50 mouse cellular contexts compared by ENCODE assay signal in the genomic region with DNA sequence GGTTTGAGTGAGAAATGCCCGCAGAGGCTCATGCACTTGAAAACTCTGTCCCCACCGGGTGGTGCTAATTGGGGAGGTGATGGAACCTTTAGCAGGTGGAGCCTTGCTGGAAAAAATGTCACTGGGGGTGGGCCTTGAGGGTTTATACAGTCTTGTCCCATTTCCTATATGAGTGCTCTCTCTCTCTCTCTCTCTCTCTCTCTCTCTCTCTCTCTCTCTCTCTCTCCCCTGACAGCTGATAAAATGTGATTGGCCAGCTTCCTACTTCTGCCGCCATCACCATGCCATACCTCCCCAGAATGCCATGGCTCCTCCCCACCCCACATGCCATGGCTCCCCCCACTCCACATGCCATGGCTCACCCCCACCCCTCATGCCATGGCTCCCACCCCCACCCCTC. TPM values are rescaled to one million over a fixed set of nuclear protein-coding genes. Genes with fewer than 3 reads are reported as not detected.
"Had no signal": no experiment of that assay in that cellular context is flagged by ENCODE, and none has a peak within 500 bp of the region (broad histone marks: within the 10 kb centered on the region; RNA-seq: fewer than 3 reads in every experiment).

No protein-coding gene starts in this region.

- H3K4me1 ChIP-seq: heart, embryonic 12.5 days; heart, embryonic 15.5 days; hindbrain, embryonic 12.5 days; hindbrain, embryonic 13.5 days; hindbrain, embryonic 15.5 days; intestine, embryonic 15.5 days; kidney, embryonic 15.5 days had no signal

- H3K4me3 ChIP-seq: heart, embryonic 12.5 days; heart, embryonic 13.5 days; heart, embryonic 15.5 days; hindbrain, embryonic 10.5 days; hindbrain, embryonic 12.5 days; hindbrain, embryonic 13.5 days; hindbrain, embryonic 15.5 days; intestine, embryonic 15.5 days; kidney, embryonic 15.5 days; layer of hippocampus, adult 2 months; left cerebral cortex, adult 2 months had no signal

- H3K9me3 ChIP-seq: heart, embryonic 12.5 days; heart, embryonic 15.5 days; hindbrain, embryonic 10.5 days; hindbrain, embryonic 12.5 days; hindbrain, embryonic 13.5 days; hindbrain, embryonic 15.5 days; intestine, embryonic 15.5 days; kidney, embryonic 15.5 days had no signal

- H3K36me3 ChIP-seq: heart, embryonic 12.5 days; heart, embryonic 13.5 days; heart, embryonic 15.5 days; hindbrain, embryonic 10.5 days; hindbrain, embryonic 12.5 days; hindbrain, embryonic 13.5 days; hindbrain, embryonic 15.5 days; intestine, embryonic 15.5 days; kidney, embryonic 15.5 days had no signal

- H3K27me3 ChIP-seq: heart, embryonic 12.5 days; heart, embryonic 13.5 days; heart, embryonic 15.5 days; hindbrain, embryonic 12.5 days; hindbrain, embryonic 13.5 days; hindbrain, embryonic 15.5 days; intestine, embryonic 15.5 days; kidney, embryonic 15.5 days had no signal

- H3K27ac ChIP-seq: heart, embryonic 13.5 days; heart, embryonic 15.5 days; hindbrain, embryonic 10.5 days; hindbrain, embryonic 12.5 days; hindbrain, embryonic 13.5 days; hindbrain, embryonic 14.5 days; hindbrain, embryonic 15.5 days; hindbrain, postnatal 0 days; intestine, embryonic 15.5 days; kidney, embryonic 15.5 days; kidney, postnatal 0 days; layer of hippocampus, adult 2 months; left cerebral cortex, adult 2 months had no signal

- H3K4me2 ChIP-seq: heart, embryonic 11.5 days; heart, embryonic 12.5 days; heart, embryonic 13.5 days; heart, embryonic 15.5 days; hindbrain, embryonic 12.5 days; hindbrain, embryonic 13.5 days; hindbrain, embryonic 14.5 days; hindbrain, embryonic 15.5 days; intestine, embryonic 15.5 days; kidney, embryonic 15.5 days had no signal

- H3K9ac ChIP-seq: heart, embryonic 12.5 days; heart, embryonic 13.5 days; heart, embryonic 15.5 days; hindbrain, embryonic 12.5 days; hindbrain, embryonic 13.5 days; hindbrain, embryonic 14.5 days; hindbrain, embryonic 15.5 days; intestine, embryonic 15.5 days; kidney, embryonic 15.5 days had no signal

- ATAC-seq: hindbrain, embryonic 16.5 days; hindbrain, postnatal 0 days; inflammation-experienced regulatory T-cells, adult 6 months; intestine, embryonic 15.5 days; intestine, embryonic 16.5 days; intestine, postnatal 0 days had no signal

- DNase-seq: heart, postnatal 10 days; heart, postnatal 14 days; heart, postnatal 36 days; heart, postnatal 4 days; kidney, adult 11 months; kidney, adult 18-20 months; kidney, adult 2 months; kidney, adult 8-10 months; kidney, adult 9 months; kidney, postnatal 10 days; kidney, postnatal 14 days; kidney, postnatal 36 days; kidney, postnatal 4 days; layer of hippocampus, adult 9-11 months; layer of hippocampus, postnatal 36 days had no signal

RNA-seq across cellular contexts. Expression of a gene that starts 8.7 kb away (rescaled TPM):
- total RNA-seq: heart, postnatal 10 days; heart, postnatal 14 days; heart, postnatal 25 days; heart, postnatal 36 days; heart, postnatal 4 days; hematopoietic stem cell, adult 5-6 weeks; hindbrain, postnatal 0 days; layer of hippocampus, adult 18-20 months; layer of hippocampus, adult 2 months; layer of hippocampus, adult 8-10 months; layer of hippocampus, postnatal 10 days; layer of hippocampus, postnatal 14 days; layer of hippocampus, postnatal 25 days; layer of hippocampus, postnatal 36 days; left cerebral cortex, adult 18-20 months; left cerebral cortex, adult 2 months had no signal
- polyA plus RNA-seq: heart, embryonic 11.5 days; heart, embryonic 12.5 days; heart, embryonic 13.5 days; heart, embryonic 14.5 days; heart, embryonic 15.5 days; heart, postnatal 0 days; hindbrain, embryonic 10.5 days; hindbrain, embryonic 11.5 days; hindbrain, embryonic 12.5 days; hindbrain, embryonic 13.5 days; hindbrain, embryonic 14.5 days; hindbrain, embryonic 15.5 days; hindbrain, embryonic 16.5 days; inflammation-experienced regulatory T-cells, adult 6 months; intestine, embryonic 14.5 days; kidney, adult 2 months; kidney, embryonic 14.5 days; kidney, embryonic 15.5 days; kidney, embryonic 16.5 days; kidney, postnatal 0 days; large intestine, adult 2 months had no signal

RNA-seq across cellular contexts. Expression of a gene that starts 32.3 kb away (rescaled TPM):
- total RNA-seq: heart, postnatal 10 days; heart, postnatal 14 days; heart, postnatal 25 days; heart, postnatal 36 days; heart, postnatal 4 days; hematopoietic stem cell, adult 5-6 weeks; hindbrain, postnatal 0 days; layer of hippocampus, adult 18-20 months; layer of hippocampus, adult 2 months; layer of hippocampus, adult 8-10 months; layer of hippocampus, postnatal 10 days; layer of hippocampus, postnatal 14 days; layer of hippocampus, postnatal 25 days; layer of hippocampus, postnatal 36 days; left cerebral cortex, adult 18-20 months; left cerebral cortex, adult 2 months had no signal
- polyA plus RNA-seq: heart, embryonic 11.5 days; heart, embryonic 12.5 days; heart, embryonic 13.5 days; heart, embryonic 14.5 days; heart, embryonic 15.5 days; heart, embryonic 16.5 days; heart, postnatal 0 days; hindbrain, embryonic 10.5 days; hindbrain, embryonic 11.5 days; hindbrain, embryonic 12.5 days; hindbrain, embryonic 13.5 days; hindbrain, embryonic 14.5 days; hindbrain, embryonic 15.5 days; hindbrain, embryonic 16.5 days; hindbrain, postnatal 0 days; inflammation-experienced regulatory T-cells, adult 6 months; intestine, embryonic 14.5 days; intestine, embryonic 15.5 days; intestine, embryonic 16.5 days; intestine, postnatal 0 days; kidney, adult 2 months; kidney, embryonic 14.5 days; kidney, embryonic 15.5 days; kidney, embryonic 16.5 days; kidney, postnatal 0 days; large intestine, adult 2 months had no signal

RNA-seq across cellular contexts. Expression of a gene that starts 42.5 kb away (rescaled TPM):
- total RNA-seq: heart, postnatal 10 days; heart, postnatal 14 days; heart, postnatal 25 days; heart, postnatal 36 days; heart, postnatal 4 days; hematopoietic stem cell, adult 5-6 weeks; hindbrain, postnatal 0 days; layer of hippocampus, adult 18-20 months; layer of hippocampus, adult 2 months; layer of hippocampus, adult 8-10 months; layer of hippocampus, postnatal 10 days; layer of hippocampus, postnatal 14 days; layer of hippocampus, postnatal 25 days; layer of hippocampus, postnatal 36 days; left cerebral cortex, adult 18-20 months; left cerebral cortex, adult 2 months had no signal
- polyA plus RNA-seq: heart, embryonic 11.5 days; heart, embryonic 12.5 days; heart, embryonic 13.5 days; heart, embryonic 14.5 days; heart, embryonic 15.5 days; heart, embryonic 16.5 days; heart, postnatal 0 days; hindbrain, embryonic 11.5 days; hindbrain, embryonic 12.5 days; hindbrain, embryonic 13.5 days; hindbrain, embryonic 14.5 days; hindbrain, embryonic 15.5 days; hindbrain, embryonic 16.5 days; hindbrain, postnatal 0 days; inflammation-experienced regulatory T-cells, adult 6 months; intestine, embryonic 14.5 days; intestine, embryonic 15.5 days; intestine, embryonic 16.5 days; intestine, postnatal 0 days; kidney, adult 2 months; kidney, embryonic 14.5 days; kidney, embryonic 15.5 days; kidney, embryonic 16.5 days; kidney, postnatal 0 days; large intestine, adult 2 months had no signal
